Mouse (Mus musculus): ENCODE results near the gene Lce1b. TPM values are rescaled to one million over a fixed set of nuclear protein-coding genes. Genes with fewer than 3 reads are reported as not detected.
"Not testable (repeated sequence)": the region's sequence is repeated elsewhere in the genome, so short reads cannot be mapped to it uniquely, and the experiment has no call there.

The Lce1b gene
- not detected for total RNA-seq (2021)
- long read RNA-seq, experiment 1: 0 reads
- long read RNA-seq, experiment 2: 0 reads

GRCm38 (mm10) chr3:92656826-92657225 lies at the start of gene Lce1b:
Lce1b (minus strand) TSS chr3:92656926.
- intact Hi-C loops (cut with DNase I; ENCODE audit: low total_unique reads): no loop called here

GRCm38 (mm10) chr3:92694613-92695012 lies 37.9 kb upstream of the Lce1b start:
- DNase-seq: no peak
- intact Hi-C loops (cut with DNase I; ENCODE audit: low total_unique reads): no loop called here

More at GRCm38 (mm10) chr3:92656826-92657225, at the start of gene Lce1b:
- no peak for DNase-seq

GRCm38 (mm10) chr3:92691688-92692087 lies 35.0 kb upstream of the Lce1b start:
- no peak for DNase-seq
- intact Hi-C loops (cut with DNase I; ENCODE audit: low total_unique reads): no loop called here

- intact Hi-C loops (cut with DNase I; ENCODE audit: low total_unique reads); DNase-seq: not testable (repeated sequence)
Observed at GRCm38 (mm10) chr3:92689154-92689553, 32.4 kb upstream of the Lce1b start.

- intact Hi-C loops (cut with DNase I; ENCODE audit: low total_unique reads): no loop called here
- DNase-seq: no peak
Observed at GRCm38 (mm10) chr3:92687110-92687509, 30.4 kb upstream of the Lce1b start, which contains the start of gene Lce1d. Lce1d (minus strand) TSS chr3:92687210.

GRCm38 (mm10) chr3:92678947-92679346 lies 22.2 kb upstream of the Lce1b start, which contains the start of gene Lce1c:
Lce1c (plus strand) TSS chr3:92679247.
- intact Hi-C loops (cut with DNase I; ENCODE audit: low total_unique reads): no loop called here
- no peak for DNase-seq

- no peak for DNase-seq
- intact Hi-C loops (cut with DNase I; ENCODE audit: low total_unique reads): no loop called here
Observed at GRCm38 (mm10) chr3:92670215-92670614, 13.5 kb upstream of the Lce1b start, which contains the start of gene Lce1a2. Lce1a2 (minus strand) TSS chr3:92670315.

- intact Hi-C loops (cut with DNase I; ENCODE audit: low total_unique reads): no loop called here
Observed at GRCm38 (mm10) chr3:92648207-92648606, 8.5 kb downstream of the Lce1b start, which contains the start of gene Lce1a1. Lce1a1 (minus strand) TSS chr3:92648307.

GRCm38 (mm10) chr3:92639854-92640253 lies 16.9 kb downstream of the Lce1b start:
- DNase-seq: no peak
- intact Hi-C loops (cut with DNase I; ENCODE audit: low total_unique reads): no loop called here

More at GRCm38 (mm10) chr3:92648207-92648606, 8.5 kb downstream of the Lce1b start, which contains the start of gene Lce1a1:
- DNase-seq: no peak

- DNase-seq: no peak
- intact Hi-C loops (cut with DNase I; ENCODE audit: low total_unique reads): no loop called here
Observed at GRCm38 (mm10) chr3:92638653-92638991, 18.1 kb downstream of the Lce1b start.

GRCm38 (mm10) chr3:92637745-92638652 lies 18.7 kb downstream of the Lce1b start:
- DNase-seq: no peak
- intact Hi-C loops (cut with DNase I; ENCODE audit: low total_unique reads): no loop called here

- intact Hi-C loops (cut with DNase I; ENCODE audit: low total_unique reads): no loop called here
- DNase-seq: no peak
Observed at GRCm38 (mm10) chr3:92621560-92621959, 35.2 kb downstream of the Lce1b start, which contains the start of gene Lce6a. Lce6a (minus strand) TSS chr3:92621660.

- intact Hi-C loops (cut with DNase I; ENCODE audit: low total_unique reads): no loop called here
- DNase-seq: no peak
Observed at GRCm38 (mm10) chr3:92609804-92610203, 46.9 kb downstream of the Lce1b start.

GRCm38 (mm10) chr3:92607392-92607791 lies 49.3 kb downstream of the Lce1b start, which contains the start of gene 2210017I01Rik:
2210017I01Rik (minus strand) TSS chr3:92607492.
- intact Hi-C loops (cut with DNase I; ENCODE audit: low total_unique reads): no loop called here
- no peak for DNase-seq

Other genes starting within 250 kb of the Lce1b start
- not detected for gene Sprr2i, start 248.9 kb downstream of the Lce1b start, total RNA-seq (2021)
- gene Sprr2j-ps, start 238.8 kb downstream of the Lce1b start, total RNA-seq (2021): not detected
- gene Gm9774, start 227.5 kb downstream of the Lce1b start, total RNA-seq (2021): 1 to 10 TPM; 2.7 to 3.8 TPM
- not detected for gene Sprr2k, start 224.3 kb downstream of the Lce1b start, total RNA-seq (2021)
- gene Sprr1b, start 218.1 kb downstream of the Lce1b start, total RNA-seq (2021): not detected
- not detected for gene Sprr3, start 198.2 kb downstream of the Lce1b start, total RNA-seq (2021)
- not detected for gene Sprr1a, start 171.0 kb downstream of the Lce1b start, total RNA-seq (2021)
- not detected for gene Sprr4, start 156.4 kb downstream of the Lce1b start, total RNA-seq (2021)
- gene 2310046K23Rik, start 122.4 kb downstream of the Lce1b start, total RNA-seq (2021): not detected
- not detected for gene Ivl, start 83.2 kb downstream of the Lce1b start, total RNA-seq (2021)
- not detected for gene Smcp, start 67.9 kb downstream of the Lce1b start, total RNA-seq (2021)
- not detected for gene 2210017I01Rik, start 49.4 kb downstream of the Lce1b start, total RNA-seq (2021)
- not detected for gene Lce6a, start 35.3 kb downstream of the Lce1b start, total RNA-seq (2021)
- gene Lce1a1, start 8.6 kb downstream of the Lce1b start, total RNA-seq (2021): not detected
- not detected for gene Lce1a2, start 13.4 kb upstream of the Lce1b start, total RNA-seq (2021)
- not detected for gene Lce1c, start 22.3 kb upstream of the Lce1b start, total RNA-seq (2021)
- gene Lce1d, start 30.3 kb upstream of the Lce1b start, total RNA-seq (2021): not detected
- gene Lce1e, start 52.1 kb upstream of the Lce1b start, total RNA-seq (2021): not detected
- gene Lce1f, start 63.4 kb upstream of the Lce1b start, total RNA-seq (2021): not detected
- not detected for gene Gm38119, start 82.2 kb upstream of the Lce1b start, total RNA-seq (2021)
- gene Lce1g, start 95.4 kb upstream of the Lce1b start, total RNA-seq (2021): not detected
- not detected for gene Lce1h, start 108.1 kb upstream of the Lce1b start, total RNA-seq (2021)
- not detected for gene Lce1i, start 122.0 kb upstream of the Lce1b start, total RNA-seq (2021)
- gene Lce1j, start 133.6 kb upstream of the Lce1b start, total RNA-seq (2021): not detected
- gene Lce1k, start 151.0 kb upstream of the Lce1b start, total RNA-seq (2021): not detected
- not detected for gene Kprp, start 170.3 kb upstream of the Lce1b start, total RNA-seq (2021)
- not detected for gene Lce1l, start 194.4 kb upstream of the Lce1b start, total RNA-seq (2021)
- not detected for gene 2310050C09Rik, start 213.3 kb upstream of the Lce1b start, total RNA-seq (2021)